Mouse (Mus musculus) ovary, adult 10 weeks (tissue): ENCODE results near the gene Hgd. TPM values are rescaled to one million over a fixed set of nuclear protein-coding genes. Genes with fewer than 3 reads are reported as not detected.

Experiments used
- polyA plus RNA-seq: library from polyadenylated mRNA; stranded (reverse); fragments of 350-450 nt; fragmentation: Illumina TruSeq; extraction: RNeasy Lipid Tissue Mini Kit (QIAGEN cat#74804); gene quantifications from one replicate; pipeline ENCODE4 v1.2.3, GENCODE M21; 2014

The Hgd gene
- not detected for polyA plus RNA-seq

GRCm38 (mm10) chr16:37579994-37580393 is at the start of gene Hgd:
TSS of gene Hgd (plus strand) at chr16:37580153.

DNA sequence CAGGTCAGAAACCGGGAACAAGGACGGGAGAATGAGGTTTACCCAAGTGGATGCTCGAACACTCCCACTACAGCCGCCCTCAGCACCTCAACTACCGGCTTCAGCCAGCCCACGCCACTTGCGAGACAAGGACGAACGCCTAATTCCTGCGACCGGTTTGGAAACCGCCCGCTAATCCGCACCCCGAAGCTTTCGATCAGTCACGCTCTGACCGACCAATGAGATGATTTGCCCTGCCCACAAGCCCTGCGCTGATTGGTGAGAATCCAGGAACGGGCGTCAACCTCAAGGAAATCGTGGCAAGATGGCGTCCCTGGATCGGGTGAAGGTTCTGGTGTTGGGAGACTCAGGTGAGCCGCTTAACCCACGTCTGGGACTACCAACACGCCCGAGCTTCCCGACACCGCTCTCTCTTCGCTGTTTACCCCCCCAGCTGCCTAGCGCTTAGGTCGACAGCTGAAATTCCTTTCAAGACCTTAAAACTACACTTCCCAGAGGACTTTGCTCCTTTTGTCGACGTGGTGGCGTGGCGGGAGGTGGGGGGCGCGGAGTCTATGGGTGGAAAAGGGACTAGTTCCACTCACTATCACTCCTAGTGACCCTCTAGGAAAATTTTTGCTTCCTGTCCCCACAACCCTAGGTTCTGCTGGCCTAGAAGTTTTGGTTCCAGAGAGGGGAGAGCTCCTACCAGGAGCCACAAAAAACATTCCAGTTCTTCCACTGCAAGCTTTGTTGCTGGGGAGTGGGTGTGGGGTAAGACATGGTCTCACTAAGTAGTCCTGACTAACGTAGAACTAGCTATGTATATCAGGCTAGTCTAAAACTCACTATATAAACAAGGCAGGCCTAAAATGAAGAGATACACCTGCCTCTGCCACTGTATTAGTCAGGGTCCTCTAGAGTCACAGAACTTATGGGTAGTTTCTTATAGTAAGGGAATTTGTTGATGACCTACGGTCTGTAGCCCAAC is 40.1 kb upstream of the Hgd start, which contains the start of the genes Gtf2e1 and Rabl3:
Gtf2e1 (minus strand) TSS at position 179 of the 970 bp plus-strand sequence.
Rabl3 (plus strand) TSS at position 275 of the 970 bp plus-strand sequence.

GRCm38 (mm10) chr16:37653731-37654657 is 74.0 kb downstream of the Hgd start, which contains the start of gene Ndufb4:
TSS of gene Ndufb4 (minus strand) at chr16:37654453.

Other genes with a start within 250 kb of the Hgd start
- 2.3 TPM for gene Stxbp5l, start 195.2 kb upstream of the Hgd start, polyA plus RNA-seq
- 32.0 TPM for gene Gtf2e1, start 40.4 kb upstream of the Hgd start, polyA plus RNA-seq
- 25.8 TPM for gene Rabl3, start 40.3 kb upstream of the Hgd start, polyA plus RNA-seq
- 213 TPM for gene Ndufb4, start 74.3 kb downstream of the Hgd start, polyA plus RNA-seq
- 108 TPM for gene Fstl1, start 196.7 kb downstream of the Hgd start, polyA plus RNA-seq